Mouse (Mus musculus) midbrain, postnatal 0 days (tissue): ENCODE data around the gene Slc4a11. TPM values are rescaled to one million over a fixed set of nuclear protein-coding genes. Genes with fewer than 3 reads are reported as not detected.

ENCODE experiments used
- ATAC-seq: fragments of 200-750 bp; cut with Nextera tagmentation; 2 replicates; pipeline ENCODE4 v1.8.0; 2017; ENCODE audit warnings: moderate number of reproducible peaks, mild to moderate bottlenecking, moderate TSS enrichment, moderate library complexity; ENCODE audit not compliant: low FRiP score
- DNase-seq: peaks from one replicate; pipeline ENCODE4 v3.0.0-alpha.2; 2015; ENCODE audit warnings: low spot score
- H3K27ac ChIP-seq: fragments of 300-500 bp; sonication (generic); 2 replicates; pipeline ENCODE4 v1.5.1; 2014; ENCODE audit warnings: low read depth, mild to moderate bottlenecking, low read length, mixed read lengths
- H3K27me3 ChIP-seq: fragments of 300-500 bp; sonication (generic); 2 replicates; pipeline ENCODE4 v1.6.1; 2014; ENCODE audit warnings: low read length, control low read depth, mixed read lengths; ENCODE audit not compliant: insufficient read depth
- H3K36me3 ChIP-seq: fragments of 300-500 bp; sonication (generic); 2 replicates; pipeline ENCODE4 v1.6.1; 2014; ENCODE audit warnings: low read length, control low read depth, mixed read lengths; ENCODE audit not compliant: insufficient read depth
- H3K4me1 ChIP-seq: fragments of 300-500 bp; sonication (generic); 2 replicates; pipeline ENCODE4 v1.6.1; 2014; ENCODE audit warnings: mild to moderate bottlenecking, control low read depth, antibody characterized with exemption, low read length, mixed read lengths; ENCODE audit not compliant: insufficient read depth
- H3K4me2 ChIP-seq: fragments of 300-500 bp; sonication (generic); 2 replicates; pipeline ENCODE4 v1.6.1; 2014; ENCODE audit warnings: low read depth, mild to moderate bottlenecking, low read length, mixed read lengths; ENCODE audit not compliant: poor library complexity, severe bottlenecking
- H3K4me3 ChIP-seq: fragments of 300-500 bp; sonication (generic); 2 replicates; pipeline ENCODE4 v1.5.1; 2014; ENCODE audit warnings: low read depth, mild to moderate bottlenecking, low read length, moderate library complexity
- H3K9ac ChIP-seq: fragments of 300-500 bp; sonication (generic); replicated peaks from 2 replicates; pipeline ENCODE4 v1.6.1; 2014; ENCODE audit warnings: mild to moderate bottlenecking, low read length, moderate library complexity, mixed read lengths; ENCODE audit not compliant: poor library complexity, severe bottlenecking
- H3K9me3 ChIP-seq: fragments of 300-500 bp; sonication (generic); 2 replicates; pipeline ENCODE4 v1.6.1; 2016; ENCODE audit warnings: low read length, control low read depth
- CTCF ChIP-seq: IDR thresholded peaks from 2 replicates; pipeline ENCODE4 v1.5.1; 2016; ENCODE audit warnings: antibody characterized with exemption, mild to moderate bottlenecking
- WGBS: fragments of 180-500 bp; shearing (Covaris S2); extraction: QIAGEN DNeasy Blood & Tissue Kit; methylation state at CpG from one replicate; pipeline ENCODE4 v1.1.7; 2014; 5-methylcytosine and 5-hydroxymethylcytosine counted together
- polyA plus RNA-seq: library from polyadenylated mRNA; unstranded; fragments of >200 nt; fragmentation: Nextera tagmentation; extraction: Ambion mirVana; gene quantifications from 2 replicates; pipeline ENCODE4 v1.2.1, GENCODE M21; 2015
- total RNA-seq: library from RNA; depleted of rRNA; stranded (reverse); fragments of >200 nt; gene quantifications from 2 replicates; pipeline ENCODE4 v1.2.3, GENCODE M21; 2014; rRNA removed

Slc4a11 gene
- total and polyA plus RNA-seq, 2 experiments from 2014 or later, result 0.16 to 0.42 TPM

- 19% methylated on average over 37 of the region's 38 CpGs for WGBS
- peak; percentile 38; the same call in 1 of the 2 replicates for TF ChIP-seq CTCF
- Histone ChIP-seq H3K4me1 (peaks cover 2% of the 10 kb centered on the region; the same call in 1 of the 2 replicates), H3K27ac (no peak overlapping the region), H3K9ac (no peak overlapping the region), H3K36me3 (peaks cover 28% of the 10 kb centered on the region), H3K9me3 (no peaks in the 10 kb centered on the region), H3K27me3 (peaks cover 26% of the 10 kb centered on the region), H3K4me3 (0 out of 2 replicates have a peak overlapping the region, but pooled peaks have one; percentile 6), H3K4me2 (peak overlapping the region; percentile 24)
- DNase-seq (no peak), ATAC-seq (0 out of 2 replicates have a peak, but pooled peaks have one; percentile 7)
Measured at GRCm38 (mm10) chr2:130634739-130635411, 62.4 kb downstream of the Slc4a11 start.

Other genes with a start within 250 kb of the Slc4a11 start
- gene Ptpra, start 247.2 kb downstream of the Slc4a11 start, total RNA-seq, result 120 and 147 TPM in 2 replicates
- 139 and 144 TPM in 2 replicates for gene Ptpra, start 247.2 kb downstream of the Slc4a11 start, polyA plus RNA-seq
- 54.7 and 60.5 TPM in 2 replicates for gene Mrps26, start 133.8 kb downstream of the Slc4a11 start, total RNA-seq
- 128 and 131 TPM in 2 replicates for gene Mrps26, start 133.8 kb downstream of the Slc4a11 start, polyA plus RNA-seq
- gene Oxt, start 121.3 kb downstream of the Slc4a11 start, total RNA-seq, result 0.94 and 2.5 TPM in 2 replicates
- gene Oxt, start 121.3 kb downstream of the Slc4a11 start, polyA plus RNA-seq, result 5.0 and 24.0 TPM in 2 replicates
- gene Avp, start 115.0 kb downstream of the Slc4a11 start, total RNA-seq, result 10.7 and 12.2 TPM in 2 replicates
- gene Avp, start 115.0 kb downstream of the Slc4a11 start, polyA plus RNA-seq, result 145 and 317 TPM in 2 replicates
- 7.9 and 8.4 TPM in 2 replicates for gene Fastkd5, start 67.5 kb downstream of the Slc4a11 start, total RNA-seq
- 5.9 and 7.4 TPM in 2 replicates for gene Fastkd5, start 67.5 kb downstream of the Slc4a11 start, polyA plus RNA-seq
- 6.0 and 6.8 TPM in 2 replicates for gene Ubox5, start 67.5 kb downstream of the Slc4a11 start, total RNA-seq
- 5.1 and 5.5 TPM in 2 replicates for gene Ubox5, start 67.5 kb downstream of the Slc4a11 start, polyA plus RNA-seq
- gene Lzts3, start 54.7 kb downstream of the Slc4a11 start, total RNA-seq, result 65.9 and 76.6 TPM in 2 replicates
- gene Lzts3, start 54.7 kb downstream of the Slc4a11 start, polyA plus RNA-seq, result 14.2 and 18.8 TPM in 2 replicates
- 24.4 and 36.0 TPM in 2 replicates for gene Ddrgk1, start 32.9 kb downstream of the Slc4a11 start, total RNA-seq
- gene Ddrgk1, start 32.9 kb downstream of the Slc4a11 start, polyA plus RNA-seq, result 88.6 and 90.4 TPM in 2 replicates
- 140 and 160 TPM in 2 replicates for gene Itpa, start 29.9 kb downstream of the Slc4a11 start, total RNA-seq
- gene Itpa, start 29.9 kb downstream of the Slc4a11 start, polyA plus RNA-seq, result 126 and 130 TPM in 2 replicates
- 112 and 200 TPM in 2 replicates for gene 4930402H24Rik, start 208.9 kb upstream of the Slc4a11 start, total RNA-seq
- 49.5 and 58.1 TPM in 2 replicates for gene 4930402H24Rik, start 208.9 kb upstream of the Slc4a11 start, polyA plus RNA-seq
- 84.4 and 93.9 TPM in 2 replicates for gene Atrn, start 209.0 kb upstream of the Slc4a11 start, total RNA-seq
- gene Atrn, start 209.0 kb upstream of the Slc4a11 start, polyA plus RNA-seq, result 11.8 and 13.5 TPM in 2 replicates